Mouse (Mus musculus): Measurements from ENCODE around the gene Taf7l.

Gene Taf7l

GRCm38 (mm10) chrX:134476290-134476689 is at the start of gene Taf7l:
Gene Taf7l, minus strand, starts transcription at chrX:134476490.
- DNase-seq (ENCODE audit: low spot score), result no peak

- no peak for DNase-seq (ENCODE audit: low spot score)
Measured at GRCm38 (mm10) chrX:134525260-134525659, 49.0 kb upstream of the Taf7l start.

GRCm38 (mm10) chrX:134523772-134524171 is 47.5 kb upstream of the Taf7l start:
- DNase-seq (ENCODE audit: low spot score), result no peak

- DNase-seq (ENCODE audit: low spot score), result no peak
Measured at GRCm38 (mm10) chrX:134509473-134509872, 33.2 kb upstream of the Taf7l start.

GRCm38 (mm10) chrX:134507977-134508376 is 31.7 kb upstream of the Taf7l start:
- no peak for DNase-seq (ENCODE audit: low spot score)

- no peak for DNase-seq (ENCODE audit: low spot score)
Measured at GRCm38 (mm10) chrX:134500651-134501050, 24.4 kb upstream of the Taf7l start.

- no peak for DNase-seq (ENCODE audit: low spot score)
Measured at GRCm38 (mm10) chrX:134481720-134482119, 5.4 kb upstream of the Taf7l start.

- no peak for DNase-seq (ENCODE audit: low spot score)
Measured at GRCm38 (mm10) chrX:134474988-134475710, 1.1 kb downstream of the Taf7l start.

GRCm38 (mm10) chrX:134427307-134427706 is 49.0 kb downstream of the Taf7l start:
- no peak for DNase-seq (ENCODE audit: low spot score)

- DNase-seq (ENCODE audit: low spot score), result no peak
Measured at GRCm38 (mm10) chrX:134426819-134427218, 49.5 kb downstream of the Taf7l start.

GRCm38 (mm10) chrX:134425798-134426197 is 50.5 kb downstream of the Taf7l start:
- DNase-seq (ENCODE audit: low spot score), result no peak

GRCm38 (mm10) chrX:134424263-134424662 is 52.0 kb downstream of the Taf7l start:
- no peak for DNase-seq (ENCODE audit: low spot score)

- no peak for DNase-seq (ENCODE audit: low spot score)
Measured at GRCm38 (mm10) chrX:134420097-134420496, 56.2 kb downstream of the Taf7l start.

GRCm38 (mm10) chrX:134412096-134412495 is 64.2 kb downstream of the Taf7l start:
- no peak for DNase-seq (ENCODE audit: low spot score)

Data from MN1 (cell line).